Mouse (Mus musculus) limb, embryonic 13.5 days (tissue): ENCODE data around the gene Olfr984. TPM values are rescaled to one million over a fixed set of nuclear protein-coding genes. Genes with fewer than 3 reads are reported as not detected.

Source experiments
- ATAC-seq: fragments of 200-750 bp; cut with Nextera tagmentation; 2 replicates; pipeline ENCODE4 v1.8.0; 2017; ENCODE audit warnings: low read depth, moderate number of reproducible peaks, moderate TSS enrichment; ENCODE audit not compliant: low FRiP score
- H3K27ac ChIP-seq: fragments of 300-500 bp; sonication (generic); 2 replicates; pipeline ENCODE4 v1.5.1; 2015; ENCODE audit warnings: inconsistent platforms, mild to moderate bottlenecking, moderate library complexity
- H3K27me3 ChIP-seq: fragments of 300-500 bp; sonication (generic); 2 replicates; pipeline ENCODE4 v1.6.1; 2015; ENCODE audit warnings: mild to moderate bottlenecking, inconsistent platforms
- H3K36me3 ChIP-seq: fragments of 300-500 bp; sonication (generic); 2 replicates; pipeline ENCODE4 v1.6.1; 2015; ENCODE audit warnings: inconsistent platforms, mild to moderate bottlenecking, moderate library complexity
- H3K4me1 ChIP-seq: fragments of 300-500 bp; sonication (generic); 2 replicates; pipeline ENCODE4 v1.6.1; 2015; ENCODE audit warnings: inconsistent platforms
- H3K4me2 ChIP-seq: fragments of 300-500 bp; sonication (generic); replicated peaks from 2 replicates; pipeline ENCODE4 v1.6.1; 2015; ENCODE audit warnings: inconsistent platforms, mild to moderate bottlenecking, moderate library complexity
- H3K4me3 ChIP-seq: fragments of 300-500 bp; sonication (generic); 2 replicates; pipeline ENCODE4 v1.5.1; 2015; ENCODE audit warnings: moderate library complexity, mild to moderate bottlenecking, inconsistent platforms
- H3K9ac ChIP-seq: fragments of 300-500 bp; sonication (generic); 2 replicates; pipeline ENCODE4 v1.6.1; 2015; ENCODE audit warnings: mild to moderate bottlenecking, inconsistent platforms
- H3K9me3 ChIP-seq: fragments of 300-500 bp; sonication (generic); 2 replicates; pipeline ENCODE4 v1.6.1; 2016; ENCODE audit warnings: inconsistent platforms
- WGBS: fragments of 180-500 bp; shearing (Covaris S2); methylation state at CpG from one replicate; pipeline ENCODE4 v1.1.7; 2015; 5-methylcytosine and 5-hydroxymethylcytosine counted together
- polyA plus RNA-seq: library from polyadenylated mRNA; unstranded; fragments of >200 nt; fragmentation: Nextera tagmentation; extraction: Ambion mirVana; gene quantifications from 2 replicates; pipeline ENCODE4 v1.2.1, GENCODE M21; 2015

Gene Olfr984
- polyA plus RNA-seq: not detected in 2 replicates

GRCm38 (mm10) chr9:40114106-40114505, at the start of gene Olfr984:
Gene Olfr984 (minus strand): TSS chr9:40114206.
- no peak within 1 kb of the TSS for H3K9ac ChIP-seq
- H3K4me1 ChIP-seq: no peaks in the 10 kb centered on the region
- H3K4me2 ChIP-seq: no peak within 1 kb of the TSS
- WGBS: 91% methylated on average over 2 of the region's 2 CpGs
- H3K27ac ChIP-seq: no peak within 1 kb of the TSS
- no peaks in the 10 kb centered on the region for H3K27me3 ChIP-seq
- H3K4me3 ChIP-seq: no peak within 1 kb of the TSS
- no peak for ATAC-seq
- H3K9me3 ChIP-seq: no peaks in the 10 kb centered on the region
- no peaks in the 10 kb centered on the region for H3K36me3 ChIP-seq

GRCm38 (mm10) chr9:40155118-40155644, 41.2 kb upstream of the Olfr984 start:
- H3K27me3 ChIP-seq: no peaks in the 10 kb centered on the region
- H3K36me3 ChIP-seq: no peaks in the 10 kb centered on the region
- no peaks in the 10 kb centered on the region for H3K9me3 ChIP-seq
- peak; percentile 67 for ATAC-seq
- no peak overlapping the region for H3K27ac ChIP-seq
- H3K4me3 ChIP-seq: no peak overlapping the region
- no peak overlapping the region for H3K9ac ChIP-seq
- 56% methylated on average over 4 of the region's 4 CpGs for WGBS
- H3K4me2 ChIP-seq: no peak overlapping the region
- H3K4me1 ChIP-seq: no peaks in the 10 kb centered on the region

- H3K4me1 ChIP-seq: no peaks in the 10 kb centered on the region
- H3K27ac ChIP-seq: no peak overlapping the region
- H3K36me3 ChIP-seq: no peaks in the 10 kb centered on the region
- H3K4me2 ChIP-seq: no peak overlapping the region
- no peak overlapping the region for H3K9ac ChIP-seq
- ATAC-seq: no peak
- WGBS: 53% methylated on average over 1 of the region's 1 CpGs
- H3K4me3 ChIP-seq: no peak overlapping the region
- H3K9me3 ChIP-seq: no peaks in the 10 kb centered on the region
- H3K27me3 ChIP-seq: no peaks in the 10 kb centered on the region
These were observed 27.5 kb upstream of the Olfr984 start for GRCm38 (mm10) chr9:40141544-40141943.

- Histone ChIP-seq H3K9me3 (no peaks in the 10 kb centered on the region), H3K4me3 (no peak overlapping the region), H3K27me3 (no peaks in the 10 kb centered on the region), H3K36me3 (no peaks in the 10 kb centered on the region), H3K4me2 (no peak overlapping the region), H3K4me1 (no peaks in the 10 kb centered on the region), H3K9ac (no peak overlapping the region), H3K27ac (no peak overlapping the region)
- 56% methylated on average over 4 of the region's 4 CpGs for WGBS
- ATAC-seq: no peak
These were observed 25.5 kb upstream of the Olfr984 start for GRCm38 (mm10) chr9:40139484-40139883.

- Histone ChIP-seq H3K4me3 (no peak overlapping the region), H3K4me1 (no peaks in the 10 kb centered on the region), H3K36me3 (no peaks in the 10 kb centered on the region), H3K9me3 (no peaks in the 10 kb centered on the region), H3K27me3 (no peaks in the 10 kb centered on the region), H3K9ac (no peak overlapping the region), H3K27ac (no peak overlapping the region), H3K4me2 (no peak overlapping the region)
- 82% methylated on average over 6 of the region's 6 CpGs for WGBS
- ATAC-seq: no peak
These were observed 23.1 kb upstream of the Olfr984 start for GRCm38 (mm10) chr9:40136987-40137688.

- Histone ChIP-seq H3K4me2 (no peak overlapping the region), H3K27me3 (no peaks in the 10 kb centered on the region), H3K4me1 (no peaks in the 10 kb centered on the region), H3K4me3 (no peak overlapping the region), H3K9me3 (no peaks in the 10 kb centered on the region), H3K9ac (no peak overlapping the region), H3K36me3 (no peaks in the 10 kb centered on the region), H3K27ac (no peak overlapping the region)
- ATAC-seq: no peak
- WGBS: 87% methylated on average over 1 of the region's 1 CpGs
These were observed 16.6 kb upstream of the Olfr984 start for GRCm38 (mm10) chr9:40130556-40130955.

GRCm38 (mm10) chr9:40130084-40130483, 16.1 kb upstream of the Olfr984 start, which contains the start of gene Olfr985:
Gene Olfr985 (minus strand): TSS chr9:40130184.
- Histone ChIP-seq H3K27ac (no peak within 1 kb of the TSS), H3K4me1 (no peaks in the 10 kb centered on the region), H3K4me3 (no peak within 1 kb of the TSS), H3K9me3 (no peaks in the 10 kb centered on the region), H3K27me3 (no peaks in the 10 kb centered on the region), H3K4me2 (no peak within 1 kb of the TSS), H3K9ac (no peak within 1 kb of the TSS), H3K36me3 (no peaks in the 10 kb centered on the region)
- ATAC-seq: no peak
- WGBS: 89% methylated on average over 1 of the region's 1 CpGs

GRCm38 (mm10) chr9:40117287-40117659, 3.3 kb upstream of the Olfr984 start:
- no peaks in the 10 kb centered on the region for H3K4me1 ChIP-seq
- no peaks in the 10 kb centered on the region for H3K9me3 ChIP-seq
- WGBS: 68% methylated on average over 5 of the region's 5 CpGs
- H3K4me2 ChIP-seq: no peak overlapping the region
- H3K9ac ChIP-seq: no peak overlapping the region
- H3K36me3 ChIP-seq: no peaks in the 10 kb centered on the region
- ATAC-seq: no peak; the same call in 1 of the 2 replicates
- no peak overlapping the region for H3K4me3 ChIP-seq
- H3K27me3 ChIP-seq: no peaks in the 10 kb centered on the region
- no peak overlapping the region for H3K27ac ChIP-seq

- Histone ChIP-seq H3K9me3 (no peaks in the 10 kb centered on the region), H3K9ac (no peak overlapping the region), H3K4me3 (no peak overlapping the region), H3K27ac (no peak overlapping the region; the same call in 1 of the 2 replicates), H3K4me2 (no peak overlapping the region), H3K36me3 (no peaks in the 10 kb centered on the region), H3K27me3 (no peaks in the 10 kb centered on the region), H3K4me1 (no peaks in the 10 kb centered on the region)
- peak; percentile 82 for ATAC-seq
- WGBS: 59% methylated on average over 10 of the region's 10 CpGs
These were observed 2.8 kb upstream of the Olfr984 start for GRCm38 (mm10) chr9:40116645-40117286.

- H3K27me3 ChIP-seq: no peaks in the 10 kb centered on the region
- H3K4me3 ChIP-seq: no peak overlapping the region
- H3K36me3 ChIP-seq: no peaks in the 10 kb centered on the region
- 60% methylated on average over 3 of the region's 3 CpGs for WGBS
- no peaks in the 10 kb centered on the region for H3K9me3 ChIP-seq
- ATAC-seq: no peak
- no peaks in the 10 kb centered on the region for H3K4me1 ChIP-seq
- no peak overlapping the region for H3K27ac ChIP-seq
- no peak overlapping the region for H3K4me2 ChIP-seq
- no peak overlapping the region for H3K9ac ChIP-seq
These were observed 19.2 kb downstream of the Olfr984 start for GRCm38 (mm10) chr9:40094769-40095168.

GRCm38 (mm10) chr9:40093495-40093894, 20.5 kb downstream of the Olfr984 start, which contains the start of gene Olfr983:
Gene Olfr983 (minus strand): TSS chr9:40093595.
- Histone ChIP-seq H3K4me2 (no peak within 1 kb of the TSS), H3K4me3 (no peak within 1 kb of the TSS), H3K27ac (no peak within 1 kb of the TSS), H3K4me1 (no peaks in the 10 kb centered on the region), H3K36me3 (no peaks in the 10 kb centered on the region), H3K27me3 (no peaks in the 10 kb centered on the region), H3K9ac (no peak within 1 kb of the TSS), H3K9me3 (no peaks in the 10 kb centered on the region)
- ATAC-seq: no peak
- 78% methylated on average over 2 of the region's 2 CpGs for WGBS

GRCm38 (mm10) chr9:40073529-40073928, 40.5 kb downstream of the Olfr984 start, which contains the start of gene Olfr982:
Gene Olfr982 (plus strand): TSS chr9:40073829.
- no peak within 1 kb of the TSS for H3K4me2 ChIP-seq
- H3K36me3 ChIP-seq: no peaks in the 10 kb centered on the region
- WGBS: 69% methylated on average over 2 of the region's 2 CpGs
- no peak within 1 kb of the TSS for H3K9ac ChIP-seq
- no peak within 1 kb of the TSS for H3K27ac ChIP-seq
- no peak within 1 kb of the TSS for H3K4me3 ChIP-seq
- no peak for ATAC-seq
- H3K27me3 ChIP-seq: no peaks in the 10 kb centered on the region
- no peaks in the 10 kb centered on the region for H3K9me3 ChIP-seq
- H3K4me1 ChIP-seq: no peaks in the 10 kb centered on the region
